Mouse (Mus musculus) liver, embryonic 11.5 days (tissue): Measurements from ENCODE around the gene Alkbh3. TPM values are rescaled to one million over a fixed set of nuclear protein-coding genes. Genes with fewer than 3 reads are reported as not detected.
A peak's percentile ranks its signal among the peaks of the same experiment; 100 is the strongest.

ENCODE experiments used
- ATAC-seq: fragments of 200-750 bp; cut with Nextera tagmentation; replicated peaks from 2 replicates; pipeline ENCODE4 v1.8.0; 2017; ENCODE audit warnings: moderate number of reproducible peaks, mild to moderate bottlenecking, moderate TSS enrichment, moderate library complexity; ENCODE audit not compliant: low FRiP score
- DNase-seq: peaks from one replicate; pipeline ENCODE4 v3.0.0-alpha.2; 2017; ENCODE audit warnings: low spot score
- H3K27ac ChIP-seq: fragments of 300-500 bp; sonication (generic); 2 replicates; pipeline ENCODE4 v1.5.1; 2014; ENCODE audit warnings: mild to moderate bottlenecking, low read depth, low read length, control low read depth
- H3K27me3 ChIP-seq: fragments of 300-500 bp; sonication (generic); replicated peaks from 2 replicates; pipeline ENCODE4 v1.6.1; 2014; ENCODE audit warnings: low read length, mixed read lengths; ENCODE audit not compliant: control insufficient read depth, insufficient read depth
- H3K36me3 ChIP-seq: fragments of 300-500 bp; sonication (generic); 2 replicates; pipeline ENCODE4 v1.6.1; 2014; ENCODE audit warnings: mild to moderate bottlenecking, low read length, moderate library complexity, mixed read lengths; ENCODE audit not compliant: control insufficient read depth, insufficient read depth
- H3K4me1 ChIP-seq: fragments of 300-500 bp; sonication (generic); replicated peaks from 2 replicates; pipeline ENCODE4 v1.6.1; 2014; ENCODE audit warnings: low read length, mixed read lengths; ENCODE audit not compliant: control insufficient read depth, insufficient read depth
- H3K4me2 ChIP-seq: fragments of 300-500 bp; sonication (generic); 2 replicates; pipeline ENCODE4 v1.6.1; 2014; ENCODE audit warnings: mild to moderate bottlenecking, control low read depth, moderate library complexity
- H3K4me3 ChIP-seq: fragments of 300-500 bp; sonication (generic); 2 replicates; pipeline ENCODE4 v1.5.1; 2014; ENCODE audit warnings: low read depth, low read length, control low read depth
- H3K9ac ChIP-seq: fragments of 300-500 bp; sonication (generic); 2 replicates; pipeline ENCODE4 v1.6.1; 2014; ENCODE audit warnings: low read depth, low read length, control low read depth
- H3K9me3 ChIP-seq: fragments of 300-500 bp; sonication (generic); 2 replicates; pipeline ENCODE4 v1.6.1; 2016; ENCODE audit warnings: low read length, inconsistent platforms, mixed read lengths; ENCODE audit not compliant: control insufficient read depth
- WGBS: fragments of 180-500 bp; shearing (Covaris S2); extraction: QIAGEN DNeasy Blood & Tissue Kit; methylation state at CpG from one replicate; pipeline ENCODE4 v1.1.7; 2014; 5-methylcytosine and 5-hydroxymethylcytosine counted together
- polyA plus RNA-seq: library from polyadenylated mRNA; unstranded; fragments of >200 nt; fragmentation: Nextera tagmentation; extraction: Ambion mirVana; gene quantifications from 2 replicates; pipeline ENCODE4 v1.2.1, GENCODE M21; 2014

Gene Alkbh3
- polyA plus RNA-seq, 1 experiment from 2014 or later: 69.8 TPM

DNA sequence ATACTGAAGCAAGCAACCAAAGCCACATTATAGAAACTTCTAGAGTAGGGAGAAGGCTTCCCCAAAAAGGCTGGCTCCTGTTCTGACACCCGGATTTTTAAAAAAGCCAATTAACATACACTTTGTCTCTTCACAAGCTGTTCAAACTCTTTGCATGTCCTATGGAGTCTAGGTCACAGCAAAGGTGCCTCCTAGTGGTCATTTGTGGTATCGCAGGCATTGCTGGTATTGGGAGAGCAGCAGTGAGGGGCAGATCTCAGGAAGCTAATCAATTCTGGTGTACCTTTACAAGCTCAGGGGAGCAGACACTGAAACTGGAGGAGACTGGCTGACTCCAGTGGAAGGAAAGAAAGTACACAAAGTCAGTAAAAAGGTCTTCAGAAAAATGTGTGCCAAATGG lies 8.3 kb downstream of the Alkbh3 start:
- H3K4me1 ChIP-seq: no peaks in the 10 kb centered on the region
- ATAC-seq: no peak; the same call in 1 of the 2 replicates
- DNase-seq: peak; percentile 73
- H3K4me3 ChIP-seq: no peak overlapping the region
- H3K4me2 ChIP-seq: no peak overlapping the region
- H3K9me3 ChIP-seq: no peaks in the 10 kb centered on the region
- H3K9ac ChIP-seq: no peak overlapping the region
- no peak overlapping the region for H3K27ac ChIP-seq
- H3K27me3 ChIP-seq: no peaks in the 10 kb centered on the region
- WGBS: 7% methylated on average over 2 of the region's 2 CpGs
- peaks cover 36% of the 10 kb centered on the region for H3K36me3 ChIP-seq

DNA sequence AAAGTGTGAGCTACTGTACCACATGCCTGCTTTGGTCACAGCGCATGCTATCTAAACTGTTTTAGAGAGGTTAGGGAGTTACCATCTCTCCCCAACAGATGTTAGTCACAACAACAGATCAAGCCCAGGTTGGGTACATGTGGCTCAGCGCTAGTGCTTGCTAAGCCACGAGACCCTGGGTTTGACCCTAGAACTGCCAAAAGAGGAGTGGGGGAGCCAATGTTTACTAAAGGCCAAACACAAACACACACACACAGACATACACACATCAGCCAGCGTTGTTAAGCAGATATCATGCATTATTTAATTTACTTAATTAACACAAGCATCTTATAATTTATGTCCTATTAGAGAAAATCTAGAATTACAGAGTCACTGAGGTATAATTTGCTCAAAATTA lies 8.7 kb downstream of the Alkbh3 start:
- H3K36me3 ChIP-seq: peaks cover 34% of the 10 kb centered on the region
- H3K27ac ChIP-seq: no peak overlapping the region

DNA sequence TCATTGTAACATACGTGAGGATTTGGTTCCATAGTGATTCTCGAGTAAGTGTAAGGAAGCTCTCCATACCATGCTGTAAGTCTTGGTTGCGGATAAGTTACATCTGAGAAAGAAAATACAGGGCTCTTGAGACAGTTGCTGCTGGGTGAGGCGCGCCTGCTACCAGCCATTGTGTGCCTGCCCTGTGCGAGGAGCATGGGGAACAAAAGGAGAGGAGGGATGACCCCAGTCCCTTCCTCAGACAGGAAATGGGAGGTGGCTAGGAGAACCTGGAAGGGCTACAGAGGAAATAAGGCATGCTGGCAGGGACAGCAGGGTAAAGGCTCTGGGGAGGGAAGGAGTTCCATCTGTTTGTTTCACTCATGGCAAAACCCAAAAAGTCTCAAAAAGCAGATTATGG lies 9.2 kb downstream of the Alkbh3 start:
- ATAC-seq (no peak), DNase-seq (no peak)
- Histone ChIP-seq H3K9me3 (no peaks in the 10 kb centered on the region), H3K27ac (no peak overlapping the region), H3K9ac (no peak overlapping the region), H3K27me3 (no peaks in the 10 kb centered on the region), H3K4me3 (no peak overlapping the region), H3K4me1 (no peaks in the 10 kb centered on the region), H3K36me3 (peaks cover 31% of the 10 kb centered on the region), H3K4me2 (no peak overlapping the region)
- WGBS: 91% methylated on average over 6 of the region's 6 CpGs

More for the DNA sequence above, 8.7 kb downstream of the Alkbh3 start:
- ATAC-seq (no peak), DNase-seq (no peak)
- Histone ChIP-seq H3K4me2 (no peak overlapping the region), H3K27me3 (no peaks in the 10 kb centered on the region), H3K4me3 (no peak overlapping the region), H3K9ac (no peak overlapping the region), H3K4me1 (no peaks in the 10 kb centered on the region), H3K9me3 (no peaks in the 10 kb centered on the region)
- 81% methylated on average over 4 of the region's 4 CpGs for WGBS

DNA sequence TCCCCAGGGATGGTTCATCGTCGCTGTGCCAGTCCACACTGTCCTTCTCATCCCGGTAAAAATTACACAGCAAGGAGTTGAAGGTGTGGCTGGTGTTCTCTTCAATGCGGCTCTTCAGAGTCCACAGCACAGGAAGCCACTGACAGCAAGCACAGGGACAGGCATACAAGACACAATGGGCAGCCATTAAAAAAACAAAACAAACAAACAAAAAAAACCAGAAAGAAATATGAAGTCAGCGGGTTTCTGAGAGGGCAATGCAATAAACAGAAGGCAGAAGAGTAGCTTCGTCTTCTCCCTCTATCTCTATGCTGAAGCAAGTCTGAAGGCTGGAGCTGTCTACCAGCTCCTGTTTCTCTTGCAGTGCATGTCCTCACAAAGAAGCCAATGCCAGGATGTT lies 14.4 kb downstream of the Alkbh3 start, which contains the start of gene Gm27027:
Gene Gm27027 (minus strand): TSS at position 101 of the 400 bp plus-strand sequence.
- no peaks in the 10 kb centered on the region for H3K27me3 ChIP-seq
- peaks cover 27% of the 10 kb centered on the region for H3K36me3 ChIP-seq
- H3K4me1 ChIP-seq: no peaks in the 10 kb centered on the region
- no peaks in the 10 kb centered on the region for H3K9me3 ChIP-seq
- no peak within 1 kb of the TSS for H3K4me2 ChIP-seq
- DNase-seq (no peak), ATAC-seq (no peak)
- no peak within 1 kb of the TSS for H3K27ac ChIP-seq
- no peak within 1 kb of the TSS for H3K9ac ChIP-seq
- 92% methylated on average over 6 of the region's 6 CpGs for WGBS
- no peak within 1 kb of the TSS for H3K4me3 ChIP-seq

GRCm38 (mm10) chr2:93992810-93993209 lies 17.8 kb downstream of the Alkbh3 start:
- H3K9ac ChIP-seq: no peak overlapping the region
- H3K4me3 ChIP-seq: no peak overlapping the region
- no peaks in the 10 kb centered on the region for H3K27me3 ChIP-seq
- WGBS: 76% methylated on average over 3 of the region's 3 CpGs
- H3K36me3 ChIP-seq: peaks cover 16% of the 10 kb centered on the region
- H3K4me1 ChIP-seq: no peaks in the 10 kb centered on the region
- H3K27ac ChIP-seq: no peak overlapping the region
- no peak overlapping the region for H3K4me2 ChIP-seq
- DNase-seq (no peak), ATAC-seq (no peak)
- H3K9me3 ChIP-seq: no peaks in the 10 kb centered on the region

DNA sequence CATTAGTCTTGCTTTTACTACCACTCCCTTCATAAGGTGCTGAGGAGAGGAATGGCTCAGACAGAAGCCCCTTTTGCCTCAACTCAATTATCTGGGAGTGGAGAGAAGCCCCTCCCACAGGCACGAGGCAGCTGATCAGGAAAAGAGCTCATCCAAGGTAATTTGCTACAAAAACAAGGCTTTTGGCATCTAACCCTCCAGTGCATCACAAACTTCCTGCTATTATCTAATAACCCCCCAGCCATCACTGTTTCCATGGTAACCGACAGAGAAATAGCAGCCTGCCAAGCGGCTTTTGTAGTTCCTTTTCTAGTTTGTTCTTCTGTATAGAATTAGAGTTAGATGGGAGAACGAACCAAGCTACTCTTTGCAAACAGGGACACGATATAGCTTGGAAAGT lies 18.3 kb downstream of the Alkbh3 start:
- Histone ChIP-seq H3K36me3 (peaks cover 13% of the 10 kb centered on the region; the same call in 1 of the 2 replicates), H3K4me3 (no peak overlapping the region), H3K9ac (no peak overlapping the region), H3K9me3 (no peaks in the 10 kb centered on the region), H3K4me1 (no peaks in the 10 kb centered on the region), H3K4me2 (no peak overlapping the region), H3K27me3 (no peaks in the 10 kb centered on the region), H3K27ac (no peak overlapping the region)
- DNase-seq (no peak), ATAC-seq (no peak)
- WGBS: 65% methylated on average over 5 of the region's 5 CpGs

DNA sequence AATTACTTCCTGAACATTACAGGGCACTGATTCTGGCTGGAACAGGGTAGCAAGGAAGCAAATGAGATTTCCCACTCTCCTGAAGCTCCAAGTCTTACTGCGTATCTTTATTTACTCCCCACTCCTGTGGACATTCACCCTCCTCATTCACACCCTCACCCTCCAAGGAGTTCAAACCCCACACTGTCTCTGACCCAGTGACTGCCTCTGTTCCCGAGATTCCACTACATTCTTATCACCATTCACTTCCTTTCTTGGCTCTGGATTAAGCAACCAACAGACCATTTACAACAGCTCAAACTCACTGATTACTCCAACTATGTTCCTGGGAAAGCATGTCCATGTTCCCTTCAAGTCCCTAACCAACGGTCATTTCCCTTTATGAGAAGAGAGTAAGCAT lies 19.3 kb downstream of the Alkbh3 start:
- Histone ChIP-seq H3K4me1 (no peaks in the 10 kb centered on the region), H3K27me3 (no peaks in the 10 kb centered on the region), H3K9ac (no peak overlapping the region), H3K4me3 (no peak overlapping the region), H3K36me3 (peaks cover 13% of the 10 kb centered on the region; the same call in 1 of the 2 replicates), H3K4me2 (no peak overlapping the region), H3K9me3 (no peaks in the 10 kb centered on the region), H3K27ac (no peak overlapping the region)
- DNase-seq (no peak), ATAC-seq (no peak)
- 71% methylated on average over 3 of the region's 3 CpGs for WGBS

GRCm38 (mm10) chr2:93988440-93988839 lies 22.2 kb downstream of the Alkbh3 start:
- H3K4me1 ChIP-seq: no peaks in the 10 kb centered on the region
- ATAC-seq (no peak), DNase-seq (no peak)
- H3K36me3 ChIP-seq: peaks cover 3% of the 10 kb centered on the region; the same call in 1 of the 2 replicates
- H3K4me2 ChIP-seq: no peak overlapping the region
- H3K9me3 ChIP-seq: no peaks in the 10 kb centered on the region
- no peak overlapping the region for H3K27ac ChIP-seq
- H3K9ac ChIP-seq: no peak overlapping the region
- WGBS: 93% methylated on average over 2 of the region's 2 CpGs
- no peak overlapping the region for H3K4me3 ChIP-seq
- H3K27me3 ChIP-seq: no peaks in the 10 kb centered on the region

DNA sequence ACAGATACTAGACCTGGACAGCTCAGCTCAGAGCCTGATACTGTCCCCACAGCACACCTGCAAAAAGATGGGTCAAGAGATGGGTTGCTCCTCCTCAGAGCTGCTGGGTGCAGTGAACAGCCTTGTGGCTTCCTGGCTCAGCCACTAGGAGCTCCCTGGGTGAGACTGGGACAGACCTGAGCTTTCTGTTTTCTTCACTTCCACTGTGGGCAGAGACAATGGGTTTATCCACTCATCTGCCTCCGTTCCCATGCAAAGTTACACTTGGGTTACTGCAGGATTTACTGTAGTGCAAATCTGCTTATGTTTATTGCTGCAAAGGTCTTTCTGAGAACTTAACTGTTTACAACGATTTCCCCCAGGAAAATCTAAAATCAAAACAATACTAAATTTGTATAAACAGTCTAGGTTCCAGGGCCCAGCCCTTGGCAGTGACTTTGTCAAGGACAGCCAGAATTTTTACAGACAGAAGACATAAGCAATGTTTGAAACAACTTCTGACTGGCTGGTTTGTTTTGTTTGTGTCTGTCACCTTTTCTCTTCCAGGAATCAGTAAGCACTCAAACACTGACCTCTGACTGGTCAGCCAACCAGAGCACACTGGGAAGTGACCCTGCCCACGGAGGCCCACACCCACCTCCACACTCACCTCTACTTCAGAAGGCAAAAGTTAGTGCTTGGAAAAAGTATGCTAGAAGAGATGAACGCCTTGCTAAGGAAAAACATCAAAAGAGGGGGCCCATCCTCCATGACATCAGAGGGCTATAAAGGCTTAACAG lies 28.0 kb downstream of the Alkbh3 start:
- H3K9ac ChIP-seq: no peak overlapping the region
- peaks cover 9% of the 10 kb centered on the region; the same call in 1 of the 2 replicates for H3K36me3 ChIP-seq
- no peaks in the 10 kb centered on the region for H3K4me1 ChIP-seq
- H3K27me3 ChIP-seq: no peaks in the 10 kb centered on the region
- H3K9me3 ChIP-seq: no peaks in the 10 kb centered on the region
- DNase-seq: no peak
- H3K4me2 ChIP-seq: no peak overlapping the region
- H3K4me3 ChIP-seq: no peak overlapping the region
- no peak overlapping the region for H3K27ac ChIP-seq
- ATAC-seq: no peak
- 84% methylated on average over 4 of the region's 4 CpGs for WGBS
